Mouse (Mus musculus) right cerebral cortex, postnatal 14 days (tissue): ENCODE results near the gene Gm21454.
"Not testable (repeated sequence)": the region's sequence is repeated elsewhere in the genome, so short reads cannot be mapped to it uniquely, and the experiment has no call there.

Experiments used
- DNase-seq: peaks from one replicate; pipeline ENCODE4 v3.0.0; 2022

Gene Gm21454

GRCm38 (mm10) chrY:13252091-13252490 is at the start of gene Gm21454, which contains the start of gene Gm21440:
Gm21454 (plus strand) TSS chrY:13252442.
Gm21440 (plus strand) TSS chrY:13252391.
- not testable (repeated sequence) for DNase-seq

DNA sequence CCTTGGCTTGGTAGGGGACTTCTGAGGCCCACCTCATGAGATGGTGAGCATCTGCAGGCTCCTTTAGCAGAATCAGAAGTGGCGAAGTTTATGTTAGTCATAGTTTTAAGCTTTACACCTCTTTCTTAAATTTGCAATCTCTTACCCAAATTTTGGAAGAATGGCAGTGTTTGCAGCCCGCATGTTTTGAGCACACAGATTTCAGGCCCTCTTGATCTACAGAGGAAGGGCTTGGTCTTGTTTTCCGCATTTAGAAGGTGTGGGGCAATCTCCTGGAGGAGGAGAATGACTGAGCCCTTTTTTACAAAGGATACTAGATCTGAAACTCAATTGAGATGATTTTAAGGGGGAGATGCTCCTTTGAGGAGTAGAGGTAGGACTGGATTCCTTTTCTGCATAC is 28.4 kb upstream of the Gm21454 start, which contains the start of gene Gm21828:
Gene Gm21828 (minus strand): TSS at position 101 of the 400 bp plus-strand sequence.
- DNase-seq = not testable (repeated sequence)

- DNase-seq = not testable (repeated sequence)
Observed at GRCm38 (mm10) chrY:13348963-13349362, 96.7 kb downstream of the Gm21454 start, which contains the start of gene Gm21725. Gm21725 (minus strand) TSS chrY:13349063.
